Mouse (Mus musculus): ENCODE data around the gene Txn1. TPM values are rescaled to one million over a fixed set of nuclear protein-coding genes. Genes with fewer than 3 reads are reported as not detected.
A peak's percentile ranks its signal among the peaks of the same experiment; 100 is the strongest.

Txn1 gene
- total RNA-seq, 2 experiments from 2014 or later: 38.0 to 135 TPM

GRCm38 (mm10) chr4:57906708-57907107, 49.5 kb downstream of the Txn1 start:
- no peak for ATAC-seq (replicated peaks; ENCODE audit: low FRiP score, poor library complexity, severe bottlenecking)

GRCm38 (mm10) chr4:57904638-57905037, 51.6 kb downstream of the Txn1 start:
- no peak for ATAC-seq (replicated peaks; ENCODE audit: low FRiP score, poor library complexity, severe bottlenecking)

DNA sequence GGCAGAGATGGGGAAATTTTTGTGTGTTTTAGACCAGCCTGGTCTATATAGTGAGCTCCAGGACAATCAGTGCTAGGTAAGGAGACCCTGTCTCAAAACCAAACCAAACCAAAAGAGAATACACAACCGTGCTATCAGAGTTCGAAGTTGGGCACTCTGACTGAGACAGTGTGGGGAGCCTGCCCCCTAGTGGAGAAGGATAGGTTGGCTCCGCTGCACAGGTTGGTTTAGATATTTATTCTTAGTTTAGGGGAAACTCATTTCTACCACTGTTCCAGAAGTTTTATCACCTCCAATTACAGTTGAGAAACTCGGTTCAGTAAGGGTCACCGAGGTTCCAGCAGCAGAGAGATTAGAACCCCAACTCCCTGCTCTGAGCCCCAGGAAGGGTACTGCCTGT, 52.0 kb downstream of the Txn1 start:
- ATAC-seq (replicated peaks; ENCODE audit: low FRiP score, poor library complexity, severe bottlenecking): peak; percentile 78

DNA sequence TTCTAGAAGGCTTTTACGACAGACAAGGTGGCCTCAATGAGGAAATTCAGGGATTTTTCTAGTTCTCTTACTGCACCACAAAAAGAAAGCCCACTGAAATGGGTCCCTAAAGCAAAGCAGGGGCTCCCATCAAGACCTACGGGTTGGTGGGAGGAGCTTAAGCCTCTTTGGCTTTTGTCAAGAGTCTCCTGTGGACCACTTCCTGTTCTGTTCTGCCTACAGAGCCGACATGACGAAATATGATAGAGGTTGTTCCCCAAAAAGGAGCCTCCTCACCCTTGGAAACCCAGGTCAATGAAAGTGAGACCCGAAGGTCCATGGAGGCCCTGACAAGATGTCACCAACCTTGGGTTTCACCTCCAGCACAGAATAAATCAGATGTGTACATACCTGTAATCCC, 53.6 kb downstream of the Txn1 start:
- ATAC-seq (replicated peaks; ENCODE audit: low FRiP score, poor library complexity, severe bottlenecking): no peak

DNA sequence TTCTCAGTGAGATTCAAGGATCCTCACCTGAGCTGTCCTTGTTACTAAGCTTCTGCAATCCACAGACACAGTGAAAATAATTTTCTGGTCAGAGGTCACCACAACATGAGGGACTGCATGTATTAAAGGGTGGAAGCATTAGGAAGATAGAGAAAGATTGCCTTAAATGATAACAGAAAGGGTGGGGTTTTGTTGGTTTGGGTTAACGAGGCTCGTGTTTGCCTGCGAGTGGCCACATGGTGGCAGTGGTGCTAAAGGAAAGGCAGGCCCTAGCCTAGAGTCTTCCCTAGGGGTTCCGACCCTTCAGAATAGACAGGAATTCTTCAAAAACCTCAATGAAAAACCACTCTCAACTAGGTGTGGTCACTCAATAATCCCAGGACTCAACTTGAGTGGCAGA, 55.0 kb downstream of the Txn1 start:
- no peak for ATAC-seq (replicated peaks; ENCODE audit: low FRiP score, poor library complexity, severe bottlenecking)

DNA sequence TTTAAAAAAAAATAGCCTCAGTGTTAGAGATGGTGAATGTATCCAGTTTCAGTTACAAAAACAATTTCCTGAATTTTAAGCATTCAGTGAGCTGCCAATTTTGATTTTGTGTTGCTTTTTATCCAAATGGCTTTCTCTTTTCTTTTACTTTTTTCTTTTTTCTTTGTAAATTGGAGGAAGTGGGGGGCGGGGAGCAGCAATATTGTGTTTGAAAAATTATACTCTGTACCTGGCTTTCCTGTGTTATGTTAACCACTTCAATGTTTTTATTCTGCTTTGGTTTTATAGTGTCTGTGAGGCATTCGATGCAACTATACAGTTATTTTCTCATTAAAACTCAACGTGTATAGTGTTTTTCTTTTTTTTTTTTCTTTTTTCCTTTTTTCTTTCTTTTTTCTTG, 59.6 kb downstream of the Txn1 start:
- no peak for ATAC-seq (replicated peaks; ENCODE audit: low FRiP score, poor library complexity, severe bottlenecking)

DNA sequence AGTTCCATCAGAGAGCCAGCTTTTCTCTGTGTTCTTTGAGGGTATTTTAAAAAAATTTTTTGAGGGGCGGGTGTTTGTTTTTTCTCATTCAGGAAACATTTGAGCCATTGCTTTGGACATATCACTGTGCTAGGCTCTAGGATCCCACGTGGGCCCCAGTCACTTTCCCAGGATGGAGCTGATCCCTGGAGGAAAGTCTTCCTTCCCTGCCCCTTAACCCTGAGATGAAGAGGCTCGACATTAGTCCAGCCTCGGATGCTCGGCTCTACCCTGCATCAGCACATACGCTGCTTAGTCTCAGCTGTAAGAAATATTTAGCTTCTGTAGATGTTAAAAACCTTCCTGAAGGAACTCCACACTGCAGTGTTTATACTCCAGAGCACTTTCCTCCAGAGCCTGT, 60.3 kb downstream of the Txn1 start:
- no peak for ATAC-seq (replicated peaks; ENCODE audit: low FRiP score, poor library complexity, severe bottlenecking)

GRCm38 (mm10) chr4:57895140-57895539, 61.1 kb downstream of the Txn1 start:
- no peak for ATAC-seq (replicated peaks; ENCODE audit: low FRiP score, poor library complexity, severe bottlenecking)

Other genes starting within 250 kb of the Txn1 start
- gene Akap2, start 238.8 kb downstream of the Txn1 start, total RNA-seq (2015; ENCODE audit: low replicate concordance): 0.21 TPM in 1 of 2 replicates, not detected in the other
- gene Akap2, start 238.8 kb downstream of the Txn1 start, total RNA-seq (2017; ENCODE audit: low replicate concordance): 0.14 TPM in 1 of 2 replicates, not detected in the other
- gene D630039A03Rik, start 40.1 kb downstream of the Txn1 start, total RNA-seq (2015; ENCODE audit: low replicate concordance): 0.42 TPM in 1 of 2 replicates, not detected in the other
- gene D630039A03Rik, start 40.1 kb downstream of the Txn1 start, total RNA-seq (2017; ENCODE audit: low replicate concordance): 0.51 TPM in 1 of 2 replicates, not detected in the other
- not detected in 2 replicates for gene Txndc8, start 52.7 kb upstream of the Txn1 start, total RNA-seq (2015; ENCODE audit: low replicate concordance)
- gene Txndc8, start 52.7 kb upstream of the Txn1 start, total RNA-seq (2017; ENCODE audit: low replicate concordance): not detected in 2 replicates

Measured in erythroblast, adult 5-6 weeks (primary cell).